Mouse (Mus musculus): ENCODE results near the gene Zbtb20.

The Zbtb20 gene

GRCm38 (mm10) chr16:43458726-43459223 lies 583.1 kb downstream of the Zbtb20 start:
- DNase-seq: no peak

- DNase-seq: no peak
Observed at GRCm38 (mm10) chr16:43461745-43462378, 586.2 kb downstream of the Zbtb20 start.

- no peak for DNase-seq
Observed at GRCm38 (mm10) chr16:43462470-43463455, 587.1 kb downstream of the Zbtb20 start.

- DNase-seq: no peak
Observed at GRCm38 (mm10) chr16:43463684-43464475, 588.2 kb downstream of the Zbtb20 start.

- DNase-seq: peak; percentile 43 to 60
Observed at GRCm38 (mm10) chr16:43464476-43465080, 588.9 kb downstream of the Zbtb20 start.

GRCm38 (mm10) chr16:43465368-43465839 lies 589.7 kb downstream of the Zbtb20 start:
- DNase-seq: peak in 1 of 2 experiments; percentile 42

GRCm38 (mm10) chr16:43465921-43466748 lies 590.5 kb downstream of the Zbtb20 start:
- DNase-seq: no peak

GRCm38 (mm10) chr16:43466749-43467065 lies 591.0 kb downstream of the Zbtb20 start:
- DNase-seq: no peak

- no peak for DNase-seq
Observed at GRCm38 (mm10) chr16:43471060-43471459, 595.4 kb downstream of the Zbtb20 start.

GRCm38 (mm10) chr16:43474941-43475728 lies 599.5 kb downstream of the Zbtb20 start:
- DNase-seq: peak; percentile 35 to 43

- no peak for DNase-seq
Observed at GRCm38 (mm10) chr16:43476921-43477320, 601.2 kb downstream of the Zbtb20 start.

GRCm38 (mm10) chr16:43478352-43478751 lies 602.7 kb downstream of the Zbtb20 start:
- DNase-seq: no peak

GRCm38 (mm10) chr16:43480532-43480931 lies 604.9 kb downstream of the Zbtb20 start:
- no peak for DNase-seq

GRCm38 (mm10) chr16:43482125-43482524 lies 606.4 kb downstream of the Zbtb20 start:
- no peak for DNase-seq

GRCm38 (mm10) chr16:43482738-43483137 lies 607.1 kb downstream of the Zbtb20 start:
- no peak for DNase-seq

- DNase-seq: no peak
Observed at GRCm38 (mm10) chr16:43484400-43484799, 608.7 kb downstream of the Zbtb20 start.

GRCm38 (mm10) chr16:43489362-43489761 lies 613.7 kb downstream of the Zbtb20 start:
- DNase-seq: no peak

GRCm38 (mm10) chr16:43489984-43490383 lies 614.3 kb downstream of the Zbtb20 start:
- no peak for DNase-seq

- no peak for DNase-seq
Observed at GRCm38 (mm10) chr16:43492863-43493262, 617.2 kb downstream of the Zbtb20 start.

- DNase-seq: no peak
Observed at GRCm38 (mm10) chr16:43493596-43494385, 618.1 kb downstream of the Zbtb20 start.

Data from lung, adult 18-20 months (tissue).